Mouse (Mus musculus) kidney, postnatal 25 days (tissue): ENCODE measurements around the gene Dhx35.
A peak's percentile ranks its signal among the peaks of the same experiment; 100 is the strongest.

Experiments used
- DNase-seq, 2 experiments: peaks; one replicate each; pipeline ENCODE4 v3.0.0; 2021; ENCODE audit warnings: mixed read lengths in 2 of 2

Dhx35 gene

DNA sequence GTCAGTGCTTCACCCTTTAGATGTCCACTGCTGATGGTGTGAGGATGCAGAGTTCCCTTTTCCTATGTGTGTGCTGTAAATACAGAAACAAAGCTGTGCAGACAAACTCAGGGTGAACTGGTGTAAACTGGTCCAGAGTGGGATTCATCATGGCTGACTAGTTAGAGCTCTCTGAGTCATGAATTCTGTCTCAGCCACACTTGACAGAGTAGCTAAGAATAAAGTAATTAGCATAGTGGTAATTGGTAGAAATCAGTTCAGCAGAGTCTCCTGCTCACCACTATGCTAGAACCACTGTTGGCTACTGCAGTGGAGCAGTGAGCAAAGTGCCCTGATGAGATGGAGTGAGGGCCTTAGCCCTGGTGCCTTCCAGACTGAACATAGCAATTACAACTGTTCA is 21.1 kb downstream of the Dhx35 start:
- no peak for DNase-seq

DNA sequence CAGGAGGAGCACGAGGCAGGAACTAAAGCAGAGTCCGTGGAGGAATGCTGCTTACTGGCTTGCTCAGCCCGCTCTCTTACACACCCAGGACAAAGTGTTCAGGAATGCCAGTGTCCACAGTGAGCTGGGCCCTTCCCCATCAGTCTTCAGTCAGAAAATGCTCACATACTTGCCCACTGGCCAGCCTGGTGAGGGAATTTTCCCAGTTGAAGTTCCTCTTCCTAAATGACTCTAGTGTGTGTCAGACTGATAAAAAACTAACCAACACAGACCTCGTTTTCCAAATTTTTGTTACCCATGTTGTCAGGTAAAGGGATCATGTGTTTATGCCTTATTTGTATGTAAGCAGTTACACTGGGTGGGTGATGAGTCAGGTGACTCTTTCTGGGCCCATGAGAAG is 21.6 kb downstream of the Dhx35 start:
- no peak for DNase-seq

DNA sequence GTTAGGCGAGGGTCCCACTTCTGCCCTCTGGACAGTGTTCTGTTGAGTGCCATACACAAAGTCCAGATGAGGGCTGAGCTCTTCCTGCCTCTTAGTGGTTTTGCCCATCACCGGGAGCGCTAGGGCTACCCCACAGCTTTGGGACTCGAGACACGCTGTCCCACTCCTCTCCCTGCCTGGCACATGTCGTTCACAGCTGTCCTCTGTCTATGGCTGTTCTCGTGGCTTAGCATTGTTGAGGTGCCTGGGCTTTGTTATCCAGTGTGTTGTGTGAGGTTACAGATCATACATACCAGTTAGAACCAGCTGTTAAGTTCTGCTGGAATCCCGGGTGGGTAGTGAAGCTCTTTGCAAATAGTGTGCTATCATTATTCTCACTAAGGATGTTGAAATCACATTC is 23.1 kb downstream of the Dhx35 start:
- no peak for DNase-seq

DNA sequence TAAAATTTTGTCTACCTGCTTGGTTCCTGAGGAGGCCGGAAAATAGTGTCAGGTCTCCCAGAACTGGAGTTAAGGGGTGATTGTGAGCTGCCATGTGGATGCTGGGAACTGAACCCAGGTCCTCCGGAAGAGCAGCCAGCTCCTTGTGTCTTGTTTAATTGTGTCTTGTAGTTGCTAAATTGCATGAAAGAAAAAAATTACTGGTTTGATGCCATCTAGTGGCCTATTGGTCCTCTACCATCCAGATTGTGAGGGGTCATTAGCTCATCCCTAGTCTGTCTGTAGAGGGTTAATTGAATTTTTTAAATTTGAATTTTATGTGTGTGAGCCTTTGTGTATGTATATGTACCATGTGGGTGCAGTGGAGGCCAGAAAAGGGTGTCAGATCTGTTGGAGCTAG is 33.5 kb downstream of the Dhx35 start:
- DNase-seq: no peak

DNA sequence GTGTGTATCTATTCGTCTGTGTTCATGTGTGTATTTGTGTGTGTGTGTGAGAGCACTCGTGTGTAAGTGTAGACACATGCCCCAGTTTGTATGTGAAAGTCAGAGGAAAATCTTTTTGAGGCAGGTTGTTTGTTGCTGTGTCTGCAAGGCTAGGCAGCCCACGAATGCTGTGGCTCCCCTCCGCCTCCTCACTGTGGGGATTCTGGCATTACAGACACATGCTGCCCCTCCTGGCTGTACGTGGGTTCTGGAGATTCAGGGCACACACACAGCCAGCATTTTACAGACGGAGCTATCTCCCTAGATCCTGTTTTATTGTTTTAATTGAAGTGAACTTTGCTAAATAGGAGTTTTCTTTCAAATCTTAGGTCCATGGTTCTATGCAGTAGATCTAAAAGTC is 35.1 kb downstream of the Dhx35 start:
- DNase-seq: no peak

DNA sequence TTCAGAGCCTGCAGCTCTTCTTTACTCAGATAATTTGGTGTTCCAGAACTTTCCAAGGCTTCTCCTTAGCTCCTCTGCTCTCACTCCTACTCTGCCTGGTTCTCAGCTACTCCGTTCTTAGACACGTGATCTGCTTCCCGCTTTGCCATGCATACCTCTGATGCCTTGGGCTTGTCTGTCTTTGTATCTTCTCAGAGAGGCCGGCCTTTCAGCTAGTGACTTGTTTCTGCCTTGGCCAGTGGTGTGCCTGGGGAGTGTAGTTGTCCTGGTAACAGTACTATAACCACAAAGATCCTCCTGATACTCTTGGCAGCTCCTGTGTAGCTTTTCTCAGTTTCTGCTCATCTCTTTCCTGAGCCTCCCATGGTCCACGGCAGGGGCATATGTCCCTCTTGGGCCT is 38.6 kb downstream of the Dhx35 start:
- DNase-seq: no peak

DNA sequence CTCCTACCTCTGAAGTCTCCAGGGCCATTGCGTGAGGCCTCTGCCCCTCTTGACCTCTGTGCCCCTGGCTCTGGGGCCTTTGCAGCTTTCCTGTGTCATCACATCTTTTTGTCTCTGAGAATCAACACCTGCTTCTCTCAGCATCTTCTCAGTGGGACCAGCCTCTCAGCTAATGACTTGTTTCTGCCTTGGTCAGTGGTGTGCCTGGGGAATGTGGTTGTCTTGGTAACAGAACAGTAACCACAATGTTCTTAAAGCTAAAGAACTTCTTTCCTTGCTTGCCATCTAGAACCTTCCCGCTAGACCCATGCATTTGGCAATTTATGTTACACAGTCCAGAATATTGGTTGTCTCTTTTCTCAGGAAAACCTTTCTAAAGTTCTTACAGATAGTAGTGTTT is 39.0 kb downstream of the Dhx35 start:
- DNase-seq: no peak

DNA sequence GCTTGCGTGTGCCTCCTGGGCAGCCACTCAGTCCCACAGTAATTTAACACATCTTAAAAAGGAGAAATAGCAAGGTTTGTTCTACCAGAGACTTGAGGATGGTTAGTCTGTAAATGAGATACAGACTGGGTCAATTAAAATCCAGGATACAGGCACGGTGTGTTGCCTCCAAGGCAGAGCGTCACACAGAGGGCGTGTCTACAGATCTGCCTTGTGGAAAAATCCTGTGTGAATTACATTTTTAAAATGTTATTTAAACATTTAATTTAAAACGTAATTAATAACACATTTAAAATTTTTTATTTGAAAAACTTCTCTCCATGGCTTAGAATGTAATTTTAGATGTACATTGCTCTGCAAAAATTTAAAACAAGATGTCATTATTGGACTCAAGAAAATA is 48.7 kb downstream of the Dhx35 start:
- no peak for DNase-seq

DNA sequence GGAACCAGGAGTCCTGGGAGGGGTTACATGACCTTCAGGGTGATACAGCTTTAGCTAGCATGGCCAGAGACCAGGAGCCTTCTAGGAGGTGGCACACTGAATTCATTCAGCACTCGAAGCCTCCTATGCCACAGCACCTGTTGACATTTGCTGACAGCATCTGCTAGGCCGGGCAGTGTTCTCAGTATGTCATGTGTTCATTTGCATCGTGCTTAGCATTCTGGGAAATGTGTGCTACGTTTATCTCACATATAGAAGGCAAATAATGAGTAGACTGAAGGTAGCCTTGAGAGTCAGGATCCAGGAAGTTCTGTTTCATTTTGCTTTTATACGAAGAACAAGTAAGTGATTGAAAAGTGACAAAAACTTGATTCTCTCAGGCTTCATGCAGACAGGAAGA is 50.4 kb downstream of the Dhx35 start:
- no peak for DNase-seq

DNA sequence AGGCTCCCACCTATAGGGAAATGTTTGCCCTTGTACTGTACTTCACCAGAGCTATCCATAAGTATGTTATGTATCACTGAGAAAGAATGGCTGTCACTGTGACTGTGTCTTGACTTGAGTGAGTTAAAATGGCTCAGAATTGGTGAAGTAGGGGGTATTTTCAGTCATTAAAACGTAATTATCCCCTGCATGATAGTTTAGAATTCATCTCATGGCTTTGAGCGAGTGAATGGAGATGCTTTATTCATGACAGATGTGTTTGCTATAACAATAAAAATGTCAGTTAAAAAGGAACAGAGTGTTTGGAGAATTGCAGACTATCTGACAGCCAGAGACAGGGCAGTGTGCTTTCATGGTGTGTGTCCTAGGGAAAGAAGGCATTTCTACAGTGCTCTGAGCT is 51.6 kb downstream of the Dhx35 start:
- DNase-seq: no peak

DNA sequence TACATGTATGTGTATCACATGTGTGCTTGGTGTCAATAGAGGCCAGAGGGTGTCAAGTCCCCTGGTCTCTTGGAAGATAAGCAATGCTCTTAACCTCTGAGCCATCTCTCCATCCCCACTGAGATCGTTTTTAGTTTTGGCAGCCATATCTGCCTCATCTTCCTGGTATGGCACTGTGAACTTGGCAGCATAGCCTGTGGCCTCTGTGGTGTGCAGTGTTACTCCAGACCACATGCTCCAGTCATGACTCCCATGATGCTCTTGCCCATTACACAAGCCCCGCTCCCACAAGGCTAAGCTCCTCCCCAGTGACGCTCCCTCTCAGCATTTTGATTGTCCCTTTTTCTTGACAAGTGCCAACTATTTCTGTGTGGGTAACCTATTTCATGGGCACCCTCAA is 53.4 kb downstream of the Dhx35 start:
- DNase-seq: no peak

DNA sequence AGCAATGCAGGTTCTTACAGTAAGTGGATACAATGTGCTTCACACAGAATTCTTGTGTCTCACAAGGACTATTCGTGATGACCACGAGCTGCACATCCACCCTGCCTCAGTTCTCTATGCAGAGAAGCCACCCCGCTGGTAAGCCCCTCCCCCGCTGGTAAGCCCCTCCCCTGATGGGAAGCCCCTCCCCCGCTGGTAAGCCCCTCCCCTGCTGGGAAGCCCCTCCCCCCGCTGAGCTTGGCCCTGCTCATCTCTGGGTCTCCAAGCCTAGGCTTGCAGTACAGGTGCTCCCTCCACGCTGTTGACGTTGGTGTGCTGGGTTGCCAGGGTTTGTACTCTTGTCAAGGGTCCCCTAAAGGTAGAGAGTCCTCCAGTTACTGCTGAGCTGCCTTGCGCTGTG is 54.8 kb downstream of the Dhx35 start:
- no peak for DNase-seq

DNA sequence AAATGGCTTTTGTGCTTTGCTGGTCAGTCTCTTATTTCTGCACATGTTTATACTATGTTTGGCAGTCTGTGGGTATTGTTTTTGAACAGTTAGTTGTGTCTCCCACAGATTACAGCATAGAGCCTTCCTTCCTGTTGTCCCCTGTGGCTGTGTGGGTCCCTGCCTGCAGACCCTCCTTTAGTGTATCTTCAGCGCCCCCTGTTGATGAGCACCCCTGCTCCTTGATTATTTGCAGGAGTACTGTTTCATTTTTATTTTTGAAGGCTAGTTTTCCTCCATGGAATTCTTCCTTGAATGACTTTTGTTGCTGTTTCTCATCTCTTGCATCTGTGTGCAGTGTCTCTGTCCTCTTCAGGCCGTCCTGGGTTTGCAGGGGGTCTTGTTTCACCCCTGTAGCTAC is 58.0 kb downstream of the Dhx35 start:
- DNase-seq: peak; percentile 52 to 67

DNA sequence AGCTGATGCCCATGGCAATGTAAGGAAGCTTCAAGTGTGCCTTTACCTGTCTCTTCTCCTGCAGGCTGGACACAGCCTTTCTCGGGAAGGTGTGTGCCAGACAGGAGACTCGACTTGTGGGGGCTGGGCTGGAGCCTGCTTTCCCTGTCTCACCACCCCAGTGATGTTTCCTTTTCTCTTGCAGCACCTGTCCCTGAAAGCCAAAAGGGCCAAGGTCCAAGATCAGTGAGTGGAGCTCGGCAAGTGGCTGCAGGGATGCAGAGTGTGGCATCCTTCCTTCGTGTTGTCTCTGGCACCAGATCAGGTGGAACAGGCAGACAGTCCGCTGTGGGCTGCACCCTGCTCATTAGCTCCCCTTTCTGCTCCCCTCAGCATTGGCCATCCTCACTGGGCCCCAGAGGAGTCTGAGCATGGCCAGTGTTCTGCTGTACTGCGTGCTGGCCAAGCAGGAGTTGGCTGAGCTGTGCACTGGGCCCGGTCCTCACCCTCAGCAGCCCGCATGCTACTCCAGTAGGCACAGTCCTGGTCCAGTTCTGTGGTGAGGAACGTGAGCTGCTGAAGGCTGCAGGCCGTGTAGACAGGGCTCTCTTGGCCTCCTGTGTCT is 62.4 kb downstream of the Dhx35 start:
- no peak for DNase-seq

DNA sequence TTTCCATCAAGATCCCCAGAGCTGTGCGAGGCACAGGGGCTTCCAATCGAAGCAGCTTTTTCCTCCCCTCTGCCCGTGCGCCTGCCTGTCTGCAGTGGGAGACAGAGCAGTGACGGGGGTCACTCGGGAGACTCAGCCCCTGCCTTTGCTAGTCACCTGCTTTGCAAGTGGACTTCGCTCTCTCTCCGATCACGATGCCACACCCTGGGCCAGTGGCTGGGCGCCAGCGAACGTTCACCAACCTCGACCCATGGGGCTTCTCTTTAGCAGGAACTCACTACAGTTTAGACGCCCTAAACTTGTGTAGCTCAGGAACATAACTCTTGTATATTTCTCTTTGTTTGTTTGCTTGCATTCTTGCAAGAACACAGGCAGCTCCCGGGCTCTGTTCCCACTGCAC is 63.0 kb downstream of the Dhx35 start:
- DNase-seq: peak; percentile 54 to 59

DNA sequence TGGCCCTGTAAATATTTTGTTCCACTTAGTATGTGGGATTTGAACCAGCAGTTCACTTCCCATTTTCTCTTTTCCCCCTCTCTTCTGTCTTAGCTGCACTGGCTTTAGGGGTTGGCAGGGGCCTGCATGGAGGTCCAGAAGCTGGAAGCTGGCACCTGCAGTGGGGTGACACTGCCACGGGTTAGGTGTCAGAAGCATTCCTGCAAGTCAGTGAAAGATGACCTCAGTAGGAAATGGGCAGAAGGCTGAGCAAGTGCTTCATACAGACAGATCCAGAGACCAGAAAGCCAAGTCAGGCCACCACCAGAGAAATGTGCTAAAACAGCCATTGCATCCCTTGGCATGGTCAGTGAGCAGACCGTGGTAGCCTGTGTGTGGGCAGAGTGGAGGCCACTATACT is 66.5 kb downstream of the Dhx35 start:
- no peak for DNase-seq

DNA sequence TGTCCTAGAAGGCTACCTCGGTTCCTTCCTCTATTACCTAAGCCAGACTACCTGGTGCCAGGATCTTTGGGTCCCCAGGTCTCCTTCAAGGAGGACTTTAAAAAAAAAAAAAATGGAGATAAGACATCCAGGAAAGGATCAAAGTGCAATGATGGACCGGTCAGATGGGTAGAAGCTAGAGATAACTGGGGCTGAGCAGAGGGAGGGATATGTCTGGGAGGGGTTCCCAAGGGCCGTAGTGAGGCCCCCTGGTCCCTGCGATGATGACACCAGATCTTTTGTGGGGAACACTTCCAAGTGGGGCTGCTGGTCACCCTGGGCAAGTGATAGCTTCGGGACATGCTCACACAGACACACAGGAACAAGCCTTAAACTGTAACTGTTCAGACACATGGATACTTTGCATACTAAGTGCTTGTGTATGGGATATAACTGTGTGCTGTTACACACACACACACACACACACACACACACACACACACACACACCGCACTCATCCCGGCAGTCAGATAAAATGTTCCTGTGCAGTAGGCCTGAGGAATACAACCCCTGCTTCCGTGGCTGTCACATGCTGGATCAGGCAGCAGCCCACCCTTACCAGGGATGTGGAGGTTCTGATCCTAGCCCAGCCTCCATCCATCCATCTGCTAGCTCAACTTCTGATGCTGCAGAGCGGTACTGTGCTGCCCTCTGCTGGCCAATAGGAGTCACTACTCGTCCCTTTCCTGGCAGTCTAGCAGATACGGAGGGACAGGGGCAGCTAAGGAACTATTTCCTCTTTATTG is 68.9 kb downstream of the Dhx35 start:
- DNase-seq: peak; percentile 53 to 63

DNA sequence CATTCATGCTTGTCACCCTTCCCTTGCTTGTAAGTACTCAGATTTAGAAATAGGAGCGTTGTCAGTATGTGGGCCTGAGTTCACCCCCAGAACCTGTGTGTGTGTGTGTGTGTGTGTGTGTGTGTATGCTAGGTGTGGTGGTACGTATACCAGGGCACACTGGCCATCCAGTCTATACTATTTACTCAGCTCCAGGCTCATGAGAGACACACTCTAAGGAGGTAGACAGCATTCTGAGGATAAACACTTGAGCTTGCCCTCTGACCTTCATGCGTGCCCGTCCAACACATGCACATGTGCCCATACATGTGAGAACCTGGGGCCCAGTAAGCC is 69.5 kb downstream of the Dhx35 start:
- DNase-seq: no peak

DNA sequence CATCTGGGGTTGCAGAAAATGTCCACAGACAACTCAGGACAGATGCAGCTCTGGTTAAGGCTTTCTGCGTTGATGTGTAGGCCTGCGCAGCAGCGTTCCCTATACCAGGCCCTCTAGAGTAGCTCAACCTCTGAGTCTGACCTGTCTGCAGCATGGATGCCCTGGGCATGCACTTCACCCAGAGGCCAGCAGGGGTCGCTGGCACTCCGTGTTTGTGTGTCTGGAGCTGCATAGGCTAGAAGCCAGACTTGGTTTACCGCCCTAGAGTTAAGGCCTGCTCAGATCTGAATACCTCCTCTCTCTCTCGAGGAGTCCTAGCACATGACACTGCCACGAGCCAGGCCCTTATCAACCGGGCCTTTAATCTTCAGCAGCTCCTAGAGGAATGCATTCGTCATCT is 70.8 kb downstream of the Dhx35 start:
- DNase-seq: peak; percentile 66 to 78

DNA sequence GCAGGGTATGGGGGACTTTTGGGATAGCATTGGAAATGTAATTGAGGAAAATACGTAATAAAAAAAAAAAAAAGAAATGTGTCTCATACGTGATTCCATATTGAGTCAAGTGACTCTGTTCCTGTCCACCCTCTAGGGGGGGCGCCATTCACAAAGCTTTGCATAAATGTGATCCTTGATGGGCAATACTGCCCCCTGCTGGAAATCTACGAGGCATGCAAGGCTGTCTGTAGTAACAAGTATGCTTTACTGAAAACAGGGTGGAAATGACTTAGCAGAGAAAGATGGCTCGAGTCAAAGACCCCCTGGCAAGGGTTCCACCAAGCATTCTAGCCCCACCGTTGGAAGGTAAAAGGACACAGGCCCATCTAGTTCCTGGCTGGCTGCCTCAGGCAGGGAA is 92.0 kb downstream of the Dhx35 start:
- peak in 1 of 2 experiments; percentile 8 for DNase-seq

DNA sequence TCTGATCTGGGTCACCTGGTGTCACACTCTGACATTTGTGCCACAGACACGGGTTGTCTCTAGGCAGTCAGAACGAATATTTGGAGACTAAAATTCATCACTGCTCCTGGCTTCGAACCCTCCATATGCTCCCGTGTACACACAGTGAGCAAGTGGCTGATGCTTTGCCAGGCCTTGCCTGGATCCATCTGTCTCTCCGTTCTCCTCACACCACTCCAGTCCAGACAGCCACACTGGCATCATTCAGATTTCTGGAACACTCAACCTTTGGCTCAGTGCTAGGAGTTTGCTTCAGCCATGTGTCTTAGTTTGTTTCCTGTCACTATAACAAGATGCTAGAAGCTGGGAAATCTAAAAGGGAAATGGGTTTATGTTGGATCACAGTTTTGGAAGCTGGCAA is 93.9 kb downstream of the Dhx35 start:
- no peak for DNase-seq

DNA sequence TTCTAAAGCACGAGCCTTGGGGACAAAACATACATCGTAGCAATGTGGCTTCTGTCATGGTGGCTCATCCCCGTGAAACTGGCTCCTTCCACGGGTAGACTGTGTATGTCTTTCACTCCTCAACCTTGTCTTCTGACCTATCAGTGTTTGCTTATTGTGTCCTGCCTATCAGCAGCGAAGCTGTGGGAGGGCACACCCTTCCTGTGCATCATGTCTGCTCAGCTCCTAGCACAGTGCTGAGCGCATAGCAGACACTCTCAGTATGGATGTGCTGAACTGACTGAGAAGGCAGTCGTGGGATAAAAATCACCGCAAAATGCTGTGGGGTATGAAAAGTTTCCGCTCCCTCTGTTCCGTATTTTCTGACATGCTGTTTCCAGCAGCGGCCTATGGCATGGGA is 94.6 kb downstream of the Dhx35 start:
- no peak for DNase-seq

DNA sequence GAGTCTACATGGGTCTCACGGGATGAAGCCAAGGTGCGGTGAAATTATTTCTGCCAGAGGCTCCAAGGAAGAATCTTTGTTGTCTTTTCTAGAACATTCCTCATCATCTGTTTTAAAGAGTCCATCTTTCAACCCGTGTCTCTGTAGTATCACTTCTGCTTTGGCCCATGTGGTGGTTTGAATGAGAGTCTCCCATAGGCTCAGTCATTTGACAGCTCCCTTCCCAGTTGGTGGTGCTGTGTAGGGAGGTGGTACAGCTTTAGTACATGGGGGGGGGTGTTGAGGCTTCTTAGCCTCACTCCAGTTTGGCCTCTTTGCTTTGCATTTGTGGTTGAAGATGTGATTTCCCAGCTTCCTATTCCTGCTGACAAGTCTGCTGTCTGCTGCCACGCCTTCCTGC is 96.7 kb downstream of the Dhx35 start:
- DNase-seq: no peak

DNA sequence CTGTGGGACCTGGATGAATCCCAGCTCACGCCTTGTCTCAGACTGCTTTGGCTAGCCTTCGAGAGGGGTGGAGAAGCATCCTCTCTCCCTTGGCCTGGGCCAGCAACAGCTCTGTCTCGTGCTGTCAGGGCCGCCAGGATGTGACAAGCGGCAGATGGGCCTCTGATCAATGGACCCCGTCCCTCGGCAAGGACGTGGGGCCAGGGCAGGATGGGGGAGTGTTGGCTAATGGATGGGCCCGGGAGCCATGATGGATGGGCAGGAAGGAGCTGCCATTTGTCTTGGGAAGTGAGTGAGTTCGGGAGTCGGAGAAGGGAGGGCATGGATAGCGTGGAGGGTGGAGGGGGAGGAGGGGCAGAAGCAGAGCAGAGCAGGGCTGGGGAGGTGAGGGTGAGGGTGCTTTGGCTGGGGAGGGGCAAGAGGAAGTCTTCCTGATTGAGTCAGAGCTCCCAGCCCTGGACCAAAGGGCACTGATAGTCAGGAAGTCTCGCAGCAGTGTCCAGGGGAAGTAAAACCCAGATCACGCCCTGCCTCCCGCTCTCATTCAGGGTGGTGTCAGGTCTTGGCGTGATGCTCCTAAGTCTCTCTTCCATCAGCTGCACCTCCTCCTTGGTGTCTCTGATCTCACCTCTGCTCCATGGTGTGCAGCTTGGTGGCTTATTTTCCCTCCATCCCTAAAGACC is 98.7 kb downstream of the Dhx35 start:
- no peak for DNase-seq
